Mouse (Mus musculus): ENCODE measurements around the gene Src.

DNA sequence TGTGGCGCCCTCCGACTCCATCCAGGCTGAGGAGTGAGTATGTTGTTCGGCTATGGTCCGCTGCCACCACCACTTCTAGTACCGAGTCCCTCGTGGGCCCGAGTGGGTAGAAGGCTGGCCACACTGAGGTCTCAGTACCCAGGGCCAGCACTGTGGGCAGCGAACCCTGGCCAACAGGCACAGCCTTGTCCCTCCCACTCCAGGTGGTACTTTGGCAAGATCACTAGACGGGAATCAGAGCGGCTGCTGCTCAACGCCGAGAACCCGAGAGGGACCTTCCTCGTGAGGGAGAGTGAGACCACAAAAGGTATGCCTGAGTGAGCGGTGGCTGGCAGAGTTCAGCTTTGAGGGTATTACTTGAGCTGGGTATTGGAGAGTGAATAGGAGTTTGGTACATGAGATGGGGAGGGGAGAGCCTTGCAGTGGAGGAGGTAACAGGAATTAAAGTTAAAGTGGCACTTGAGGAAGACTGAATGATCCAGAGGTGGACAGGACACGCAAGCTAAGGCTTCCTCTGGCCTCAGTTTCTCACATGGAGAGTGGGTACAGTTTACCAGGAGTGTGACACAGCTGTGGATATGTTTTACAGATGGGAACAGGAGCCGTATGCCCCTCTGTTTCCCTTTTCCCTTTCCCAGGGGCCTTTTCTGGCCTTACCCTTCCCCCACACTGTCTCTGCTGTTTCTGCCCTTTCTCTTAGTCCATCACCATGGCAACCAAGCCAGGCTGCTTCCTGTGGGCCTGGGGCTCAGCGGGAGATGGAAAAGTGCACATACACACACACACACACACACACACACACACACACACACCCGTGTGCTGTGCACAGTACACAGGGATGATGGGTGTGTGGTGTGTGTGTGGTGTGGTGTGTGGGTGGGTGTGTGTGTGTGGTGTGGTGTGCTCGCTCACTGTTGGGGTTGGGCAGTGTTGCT is 44.8 kb downstream of the Src start:
- TF ChIP-seq POLR2A (IDR thresholded peaks at IDR 0.05; ENCODE audit: borderline replicate concordance, extremely low read depth, low read depth, low read length) (no peak), CTCF (IDR thresholded peaks at IDR 0.05; ENCODE audit: insufficient read depth, low read length) (no peak)
